Mouse (Mus musculus): ENCODE measurements around the gene Scnn1a.

DNA sequence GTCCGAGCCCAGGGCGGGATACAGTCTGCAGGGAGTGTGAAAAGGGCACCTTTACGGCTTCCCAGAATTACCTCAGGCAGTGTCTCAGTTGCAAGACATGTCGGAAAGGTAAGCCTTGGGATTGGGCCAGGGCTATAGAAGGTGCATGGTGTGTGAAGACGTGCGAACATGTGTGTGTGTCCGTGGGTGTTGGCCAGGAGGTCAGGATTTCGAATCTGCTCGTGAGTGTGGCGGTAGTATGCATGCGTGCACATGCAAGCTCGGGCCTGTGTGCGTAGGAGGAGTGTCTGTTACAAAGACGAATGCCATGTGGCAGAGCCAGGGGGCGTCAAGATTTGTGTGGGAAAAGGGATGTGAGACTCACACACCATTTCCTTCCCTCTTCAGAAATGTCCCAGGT lies 36.9 kb downstream of the Scnn1a start:
- TF ChIP-seq HCFC1 (IDR thresholded peaks at IDR 0.05; ENCODE audit: borderline replicate concordance, insufficient read depth, low read length), result no peak
- TF ChIP-seq ZC3H11A (IDR thresholded peaks at IDR 0.05; ENCODE audit: borderline replicate concordance, low read depth, low read length), result no peak
- TF ChIP-seq CHD2 (IDR thresholded peaks at IDR 0.05; ENCODE audit: low read depth, low read length), result no peak
